Mouse (Mus musculus): ENCODE results near the gene Zp3. TPM values are rescaled to one million over a fixed set of nuclear protein-coding genes. Genes with fewer than 3 reads are reported as not detected.
A peak's percentile ranks its signal among the peaks of the same experiment; 100 is the strongest.

Gene Zp3
- polyA plus RNA-seq, 1 experiment = 1.0 TPM

GRCm38 (mm10) chr5:135974365-135974764 is 5.5 kb upstream of the Zp3 start, which contains the start of gene Ssc4d:
Gene Ssc4d (minus strand): TSS chr5:135974531.
- no peak within 1 kb of the TSS for H3K27ac ChIP-seq (ENCODE audit: control insufficient read depth, insufficient read depth, low read depth, low read length)
- H3K36me3 ChIP-seq (ENCODE audit: control insufficient read depth, insufficient read depth, low read length) = no peaks in the 10 kb centered on the region
- H3K4me1 ChIP-seq (ENCODE audit: control insufficient read depth, insufficient read depth, low read length) = peaks cover 4% of the 10 kb centered on the region
- H3K4me3 ChIP-seq (ENCODE audit: control insufficient read depth, low read depth, low read length) = no peak within 1 kb of the TSS
- TF ChIP-seq POLR2A (IDR thresholded peaks at IDR 0.05; ENCODE audit: control insufficient read depth, low read depth, low read length) = no peak
- TF ChIP-seq CTCF (IDR thresholded peaks at IDR 0.05; ENCODE audit: control insufficient read depth, insufficient read depth, insufficient replicate concordance, low read depth, low read length) = no peak
- no peaks in the 10 kb centered on the region for H3K27me3 ChIP-seq (ENCODE audit: control insufficient read depth, insufficient read depth, low read length)

- Histone ChIP-seq H3K27ac (ENCODE audit: control insufficient read depth, insufficient read depth, low read depth, low read length) (no peak overlapping the region), H3K4me1 (ENCODE audit: control insufficient read depth, insufficient read depth, low read length) (peaks cover 11% of the 10 kb centered on the region), H3K27me3 (ENCODE audit: control insufficient read depth, insufficient read depth, low read length) (no peaks in the 10 kb centered on the region), H3K36me3 (ENCODE audit: control insufficient read depth, insufficient read depth, low read length) (no peaks in the 10 kb centered on the region), H3K4me3 (ENCODE audit: control insufficient read depth, low read depth, low read length) (no peak overlapping the region)
- no peak for TF ChIP-seq CTCF (IDR thresholded peaks at IDR 0.05; ENCODE audit: control insufficient read depth, insufficient read depth, insufficient replicate concordance, low read depth, low read length)
- TF ChIP-seq POLR2A (IDR thresholded peaks at IDR 0.05; ENCODE audit: control insufficient read depth, low read depth, low read length) = no peak
Measured at GRCm38 (mm10) chr5:135975893-135976668, 3.8 kb upstream of the Zp3 start.

GRCm38 (mm10) chr5:135979381-135979780 is 518 bp upstream of the Zp3 start:
- TF ChIP-seq POLR2A (IDR thresholded peaks at IDR 0.05; ENCODE audit: control insufficient read depth, low read depth, low read length) (no peak), CTCF (IDR thresholded peaks at IDR 0.05; ENCODE audit: control insufficient read depth, insufficient read depth, insufficient replicate concordance, low read depth, low read length) (no peak)
- H3K27ac ChIP-seq (ENCODE audit: control insufficient read depth, insufficient read depth, low read depth, low read length) = no peak overlapping the region

GRCm38 (mm10) chr5:135982398-135982797 is 2.5 kb downstream of the Zp3 start:
- no peak overlapping the region for H3K4me3 ChIP-seq (ENCODE audit: control insufficient read depth, low read depth, low read length)
- no peaks in the 10 kb centered on the region for H3K27me3 ChIP-seq (ENCODE audit: control insufficient read depth, insufficient read depth, low read length)
- no peak overlapping the region for H3K27ac ChIP-seq (ENCODE audit: control insufficient read depth, insufficient read depth, low read depth, low read length)
- no peaks in the 10 kb centered on the region for H3K36me3 ChIP-seq (ENCODE audit: control insufficient read depth, insufficient read depth, low read length)
- TF ChIP-seq CTCF (IDR thresholded peaks at IDR 0.05; ENCODE audit: control insufficient read depth, insufficient read depth, insufficient replicate concordance, low read depth, low read length) (peak; percentile 78; the same call in 1 of the 2 replicates), POLR2A (IDR thresholded peaks at IDR 0.05; ENCODE audit: control insufficient read depth, low read depth, low read length) (no peak)
- H3K4me1 ChIP-seq (ENCODE audit: control insufficient read depth, insufficient read depth, low read length) = peaks cover 8% of the 10 kb centered on the region

More at GRCm38 (mm10) chr5:135979381-135979780, 518 bp upstream of the Zp3 start:
- Histone ChIP-seq H3K27me3 (ENCODE audit: control insufficient read depth, insufficient read depth, low read length) (no peaks in the 10 kb centered on the region), H3K4me1 (ENCODE audit: control insufficient read depth, insufficient read depth, low read length) (peaks cover 8% of the 10 kb centered on the region), H3K4me3 (ENCODE audit: control insufficient read depth, low read depth, low read length) (no peak overlapping the region), H3K36me3 (ENCODE audit: control insufficient read depth, insufficient read depth, low read length) (no peaks in the 10 kb centered on the region)

GRCm38 (mm10) chr5:135984546-135985044 is 4.7 kb downstream of the Zp3 start:
- Histone ChIP-seq H3K4me1 (ENCODE audit: control insufficient read depth, insufficient read depth, low read length) (peaks cover 5% of the 10 kb centered on the region), H3K27me3 (ENCODE audit: control insufficient read depth, insufficient read depth, low read length) (no peaks in the 10 kb centered on the region), H3K4me3 (ENCODE audit: control insufficient read depth, low read depth, low read length) (no peak overlapping the region), H3K27ac (ENCODE audit: control insufficient read depth, insufficient read depth, low read depth, low read length) (no peak overlapping the region), H3K36me3 (ENCODE audit: control insufficient read depth, insufficient read depth, low read length) (no peaks in the 10 kb centered on the region)
- TF ChIP-seq POLR2A (IDR thresholded peaks at IDR 0.05; ENCODE audit: control insufficient read depth, low read depth, low read length) (no peak), CTCF (IDR thresholded peaks at IDR 0.05; ENCODE audit: control insufficient read depth, insufficient read depth, insufficient replicate concordance, low read depth, low read length) (no peak)

GRCm38 (mm10) chr5:135987248-135987647 is 7.3 kb downstream of the Zp3 start:
- no peak overlapping the region for H3K4me3 ChIP-seq (ENCODE audit: control insufficient read depth, low read depth, low read length)

GRCm38 (mm10) chr5:135990601-135991000 is 10.7 kb downstream of the Zp3 start:
- Histone ChIP-seq H3K4me1 (ENCODE audit: control insufficient read depth, insufficient read depth, low read length) (peaks cover 4% of the 10 kb centered on the region), H3K27ac (ENCODE audit: control insufficient read depth, insufficient read depth, low read depth, low read length) (no peak overlapping the region), H3K36me3 (ENCODE audit: control insufficient read depth, insufficient read depth, low read length) (no peaks in the 10 kb centered on the region), H3K4me3 (ENCODE audit: control insufficient read depth, low read depth, low read length) (no peak overlapping the region), H3K27me3 (ENCODE audit: control insufficient read depth, insufficient read depth, low read length) (no peaks in the 10 kb centered on the region)
- TF ChIP-seq POLR2A (IDR thresholded peaks at IDR 0.05; ENCODE audit: control insufficient read depth, low read depth, low read length) (no peak), CTCF (IDR thresholded peaks at IDR 0.05; ENCODE audit: control insufficient read depth, insufficient read depth, insufficient replicate concordance, low read depth, low read length) (no peak)

More at GRCm38 (mm10) chr5:135987248-135987647, 7.3 kb downstream of the Zp3 start:
- H3K27me3 ChIP-seq (ENCODE audit: control insufficient read depth, insufficient read depth, low read length) = no peaks in the 10 kb centered on the region
- no peaks in the 10 kb centered on the region for H3K36me3 ChIP-seq (ENCODE audit: control insufficient read depth, insufficient read depth, low read length)
- no peaks in the 10 kb centered on the region for H3K4me1 ChIP-seq (ENCODE audit: control insufficient read depth, insufficient read depth, low read length)
- TF ChIP-seq CTCF (IDR thresholded peaks at IDR 0.05; ENCODE audit: control insufficient read depth, insufficient read depth, insufficient replicate concordance, low read depth, low read length) = no peak
- no peak for TF ChIP-seq POLR2A (IDR thresholded peaks at IDR 0.05; ENCODE audit: control insufficient read depth, low read depth, low read length)
- no peak overlapping the region for H3K27ac ChIP-seq (ENCODE audit: control insufficient read depth, insufficient read depth, low read depth, low read length)

Data from testis, adult 2 months (tissue).